Mouse (Mus musculus): ENCODE data around the gene Pcif1. TPM values are rescaled to one million over a fixed set of nuclear protein-coding genes. Genes with fewer than 3 reads are reported as not detected.
A peak's percentile ranks its signal among the peaks of the same experiment; 100 is the strongest.

The Pcif1 gene
- polyA plus RNA-seq, 1 experiment from 2014 or later = 58.8 TPM

- peaks cover 29% of the 10 kb centered on the region for H3K36me3 ChIP-seq (ENCODE audit: control insufficient read depth, insufficient read depth, low read length)
- H3K4me2 ChIP-seq (ENCODE audit: low read length) = peak overlapping the region; percentile 97
- no peaks in the 10 kb centered on the region for H3K27me3 ChIP-seq (ENCODE audit: control insufficient read depth, insufficient read depth, low read length)
- peak overlapping the region; percentile 95 to 99 for H3K4me3 ChIP-seq (ENCODE audit: control insufficient read depth in 1 of 2, insufficient read depth in 1 of 2, low read depth in 1 of 2, low read length in 2 of 2)
- peaks cover 5 to 9% of the 10 kb centered on the region in 2 experiments for H3K4me1 ChIP-seq (ENCODE audit: control insufficient read depth in 2 of 2, insufficient read depth in 2 of 2, low read length in 2 of 2)
- no peaks in the 10 kb centered on the region for H3K9me3 ChIP-seq (ENCODE audit: control insufficient read depth, low read length)
- peak; percentile 88 for ATAC-seq (ENCODE audit: insufficient number of reproducible peaks, insufficient read depth, low FRiP score, low read depth)
- under 1% methylated on average over 65 of the region's 72 CpGs for WGBS
- peak overlapping the region; percentile 100 for H3K27ac ChIP-seq (replicated peaks in 1 of 2; ENCODE audit: control insufficient read depth in 1 of 2, insufficient read depth in 1 of 2, low read depth in 2 of 2, low read length in 2 of 2)
- peak overlapping the region; percentile 100 for H3K9ac ChIP-seq (ENCODE audit: low read length)
These were observed 619 bp downstream of the Pcif1 start for GRCm38 (mm10) chr2:164879568-164880277.

GRCm38 (mm10) chr2:164882619-164883018, 3.5 kb downstream of the Pcif1 start:
- H3K36me3 ChIP-seq (ENCODE audit: control insufficient read depth, insufficient read depth, low read length) = peaks cover 51% of the 10 kb centered on the region
- no peak overlapping the region for H3K4me2 ChIP-seq (ENCODE audit: low read length)
- H3K4me1 ChIP-seq (ENCODE audit: control insufficient read depth in 2 of 2, insufficient read depth in 2 of 2, low read length in 2 of 2) = peaks cover 11 to 17% of the 10 kb centered on the region in 2 experiments
- H3K27ac ChIP-seq (replicated peaks in 1 of 2; ENCODE audit: control insufficient read depth in 1 of 2, insufficient read depth in 1 of 2, low read depth in 2 of 2, low read length in 2 of 2) = no peak overlapping the region
- ATAC-seq (ENCODE audit: insufficient number of reproducible peaks, insufficient read depth, low FRiP score, low read depth) = no peak
- no peak overlapping the region for H3K9ac ChIP-seq (ENCODE audit: low read length)
- 83% methylated on average over 9 of the region's 9 CpGs for WGBS
- H3K4me3 ChIP-seq (ENCODE audit: control insufficient read depth in 1 of 2, insufficient read depth in 1 of 2, low read depth in 1 of 2, low read length in 2 of 2) = no peak overlapping the region
- H3K9me3 ChIP-seq (ENCODE audit: control insufficient read depth, low read length) = no peaks in the 10 kb centered on the region
- no peaks in the 10 kb centered on the region for H3K27me3 ChIP-seq (ENCODE audit: control insufficient read depth, insufficient read depth, low read length)

- Histone ChIP-seq H3K4me2 (ENCODE audit: low read length) (no peak overlapping the region), H3K9ac (ENCODE audit: low read length) (peak overlapping the region; percentile 10; the same call in 1 of the 2 replicates), H3K27ac (replicated peaks in 1 of 2; ENCODE audit: control insufficient read depth in 1 of 2, insufficient read depth in 1 of 2, low read depth in 2 of 2, low read length in 2 of 2) (peak overlapping the region in 1 of 2 experiments; percentile 35; a peak in 2 of 4 replicates), H3K9me3 (ENCODE audit: control insufficient read depth, low read length) (no peaks in the 10 kb centered on the region), H3K4me1 (ENCODE audit: control insufficient read depth in 2 of 2, insufficient read depth in 2 of 2, low read length in 2 of 2) (peaks cover 7 to 12% of the 10 kb centered on the region in 2 experiments), H3K4me3 (ENCODE audit: control insufficient read depth in 1 of 2, insufficient read depth in 1 of 2, low read depth in 1 of 2, low read length in 2 of 2) (no peak overlapping the region), H3K36me3 (ENCODE audit: control insufficient read depth, insufficient read depth, low read length) (peaks cover 82% of the 10 kb centered on the region), H3K27me3 (ENCODE audit: control insufficient read depth, insufficient read depth, low read length) (no peaks in the 10 kb centered on the region)
- ATAC-seq (ENCODE audit: insufficient number of reproducible peaks, insufficient read depth, low FRiP score, low read depth) = peak; percentile 44; the same call in 1 of the 2 replicates
- 34% methylated on average over 7 of the region's 7 CpGs for WGBS
These were observed 6.7 kb downstream of the Pcif1 start for GRCm38 (mm10) chr2:164885788-164886187.

- H3K4me3 ChIP-seq (ENCODE audit: control insufficient read depth in 1 of 2, insufficient read depth in 1 of 2, low read depth in 1 of 2, low read length in 2 of 2) = no peak overlapping the region
- 90% methylated on average over 10 of the region's 10 CpGs for WGBS
- H3K9me3 ChIP-seq (ENCODE audit: control insufficient read depth, low read length) = no peaks in the 10 kb centered on the region
- H3K4me2 ChIP-seq (ENCODE audit: low read length) = no peak overlapping the region
- ATAC-seq (ENCODE audit: insufficient number of reproducible peaks, insufficient read depth, low FRiP score, low read depth) = no peak
- H3K9ac ChIP-seq (ENCODE audit: low read length) = no peak overlapping the region
- no peaks in the 10 kb centered on the region for H3K27me3 ChIP-seq (ENCODE audit: control insufficient read depth, insufficient read depth, low read length)
- H3K27ac ChIP-seq (replicated peaks in 1 of 2; ENCODE audit: control insufficient read depth in 1 of 2, insufficient read depth in 1 of 2, low read depth in 2 of 2, low read length in 2 of 2) = no peak overlapping the region
- H3K36me3 ChIP-seq (ENCODE audit: control insufficient read depth, insufficient read depth, low read length) = peaks cover 91% of the 10 kb centered on the region
- peaks cover 7 to 10% of the 10 kb centered on the region in 2 experiments for H3K4me1 ChIP-seq (ENCODE audit: control insufficient read depth in 2 of 2, insufficient read depth in 2 of 2, low read length in 2 of 2)
These were observed 7.5 kb downstream of the Pcif1 start for GRCm38 (mm10) chr2:164886617-164887016.

- ATAC-seq (ENCODE audit: insufficient number of reproducible peaks, insufficient read depth, low FRiP score, low read depth) = peak; percentile 16; the same call in 1 of the 2 replicates
- H3K4me1 ChIP-seq (ENCODE audit: control insufficient read depth in 2 of 2, insufficient read depth in 2 of 2, low read length in 2 of 2) = peaks cover 7 to 10% of the 10 kb centered on the region in 2 experiments
- no peak overlapping the region for H3K27ac ChIP-seq (replicated peaks in 1 of 2; ENCODE audit: control insufficient read depth in 1 of 2, insufficient read depth in 1 of 2, low read depth in 2 of 2, low read length in 2 of 2)
- H3K9ac ChIP-seq (ENCODE audit: low read length) = no peak overlapping the region
- no peaks in the 10 kb centered on the region for H3K9me3 ChIP-seq (ENCODE audit: control insufficient read depth, low read length)
- no peak overlapping the region for H3K4me2 ChIP-seq (ENCODE audit: low read length)
- H3K36me3 ChIP-seq (ENCODE audit: control insufficient read depth, insufficient read depth, low read length) = peaks cover 99% of the 10 kb centered on the region
- no peak overlapping the region for H3K4me3 ChIP-seq (ENCODE audit: control insufficient read depth in 1 of 2, insufficient read depth in 1 of 2, low read depth in 1 of 2, low read length in 2 of 2)
- 70% methylated on average over 12 of the region's 12 CpGs for WGBS
- no peaks in the 10 kb centered on the region for H3K27me3 ChIP-seq (ENCODE audit: control insufficient read depth, insufficient read depth, low read length)
These were observed 9.9 kb downstream of the Pcif1 start for GRCm38 (mm10) chr2:164888996-164889395.

GRCm38 (mm10) chr2:164889960-164890359, 10.9 kb downstream of the Pcif1 start:
- no peak overlapping the region for H3K27ac ChIP-seq (replicated peaks in 1 of 2; ENCODE audit: control insufficient read depth in 1 of 2, insufficient read depth in 1 of 2, low read depth in 2 of 2, low read length in 2 of 2)
- no peak overlapping the region for H3K4me2 ChIP-seq (ENCODE audit: low read length)
- no peak overlapping the region for H3K9ac ChIP-seq (ENCODE audit: low read length)
- H3K36me3 ChIP-seq (ENCODE audit: control insufficient read depth, insufficient read depth, low read length) = peaks cover 100% of the 10 kb centered on the region
- no peaks in the 10 kb centered on the region for H3K27me3 ChIP-seq (ENCODE audit: control insufficient read depth, insufficient read depth, low read length)
- 88% methylated on average over 2 of the region's 2 CpGs for WGBS
- no peak overlapping the region for H3K4me3 ChIP-seq (ENCODE audit: control insufficient read depth in 1 of 2, insufficient read depth in 1 of 2, low read depth in 1 of 2, low read length in 2 of 2)
- peaks cover 7 to 10% of the 10 kb centered on the region in 2 experiments for H3K4me1 ChIP-seq (ENCODE audit: control insufficient read depth in 2 of 2, insufficient read depth in 2 of 2, low read length in 2 of 2)
- no peak for ATAC-seq (ENCODE audit: insufficient number of reproducible peaks, insufficient read depth, low FRiP score, low read depth)
- H3K9me3 ChIP-seq (ENCODE audit: control insufficient read depth, low read length) = no peaks in the 10 kb centered on the region

GRCm38 (mm10) chr2:164890411-164891049, 11.4 kb downstream of the Pcif1 start:
- H3K27me3 ChIP-seq (ENCODE audit: control insufficient read depth, insufficient read depth, low read length) = no peaks in the 10 kb centered on the region
- 87% methylated on average over 24 of the region's 24 CpGs for WGBS
- H3K4me3 ChIP-seq (ENCODE audit: control insufficient read depth in 1 of 2, insufficient read depth in 1 of 2, low read depth in 1 of 2, low read length in 2 of 2) = no peak overlapping the region
- H3K9me3 ChIP-seq (ENCODE audit: control insufficient read depth, low read length) = no peaks in the 10 kb centered on the region
- no peak overlapping the region for H3K9ac ChIP-seq (ENCODE audit: low read length)
- H3K4me2 ChIP-seq (ENCODE audit: low read length) = no peak overlapping the region
- peaks cover 5 to 6% of the 10 kb centered on the region in 2 experiments for H3K4me1 ChIP-seq (ENCODE audit: control insufficient read depth in 2 of 2, insufficient read depth in 2 of 2, low read length in 2 of 2)
- H3K36me3 ChIP-seq (ENCODE audit: control insufficient read depth, insufficient read depth, low read length) = peaks cover 100% of the 10 kb centered on the region
- no peak for ATAC-seq (ENCODE audit: insufficient number of reproducible peaks, insufficient read depth, low FRiP score, low read depth)
- H3K27ac ChIP-seq (replicated peaks in 1 of 2; ENCODE audit: control insufficient read depth in 1 of 2, insufficient read depth in 1 of 2, low read depth in 2 of 2, low read length in 2 of 2) = no peak overlapping the region

Measured in heart, embryonic 14.5 days (tissue).